Mouse (Mus musculus) granulocyte monocyte progenitor cell, adult 5-6 weeks (primary cell): ENCODE data around the gene Vezf1. TPM values are rescaled to one million over a fixed set of nuclear protein-coding genes. Genes with fewer than 3 reads are reported as not detected.

Experiments used
- ATAC-seq: replicated peaks from 2 replicates; pipeline ENCODE4 v1.8.0; 2016; ENCODE audit warnings: mild to moderate bottlenecking, moderate TSS enrichment, inconsistent platforms; ENCODE audit not compliant: poor library complexity, severe bottlenecking
- total RNA-seq, 2 experiments: library from RNA; stranded (forward) in 1 of 2; stranded (reverse) in 1 of 2; fragments of 200-712, 200-1000 nt in 1 of 2; fragments of >200 nt in 1 of 2; fragmentation: Nextera tagmentation in 1 of 2; gene quantifications; 2 replicates each; pipeline ENCODE4 v1.2.3; 2014 to 2017

The Vezf1 gene
- total RNA-seq, 2 experiments from 2014 or later: 15.8 to 32.0 TPM

DNA sequence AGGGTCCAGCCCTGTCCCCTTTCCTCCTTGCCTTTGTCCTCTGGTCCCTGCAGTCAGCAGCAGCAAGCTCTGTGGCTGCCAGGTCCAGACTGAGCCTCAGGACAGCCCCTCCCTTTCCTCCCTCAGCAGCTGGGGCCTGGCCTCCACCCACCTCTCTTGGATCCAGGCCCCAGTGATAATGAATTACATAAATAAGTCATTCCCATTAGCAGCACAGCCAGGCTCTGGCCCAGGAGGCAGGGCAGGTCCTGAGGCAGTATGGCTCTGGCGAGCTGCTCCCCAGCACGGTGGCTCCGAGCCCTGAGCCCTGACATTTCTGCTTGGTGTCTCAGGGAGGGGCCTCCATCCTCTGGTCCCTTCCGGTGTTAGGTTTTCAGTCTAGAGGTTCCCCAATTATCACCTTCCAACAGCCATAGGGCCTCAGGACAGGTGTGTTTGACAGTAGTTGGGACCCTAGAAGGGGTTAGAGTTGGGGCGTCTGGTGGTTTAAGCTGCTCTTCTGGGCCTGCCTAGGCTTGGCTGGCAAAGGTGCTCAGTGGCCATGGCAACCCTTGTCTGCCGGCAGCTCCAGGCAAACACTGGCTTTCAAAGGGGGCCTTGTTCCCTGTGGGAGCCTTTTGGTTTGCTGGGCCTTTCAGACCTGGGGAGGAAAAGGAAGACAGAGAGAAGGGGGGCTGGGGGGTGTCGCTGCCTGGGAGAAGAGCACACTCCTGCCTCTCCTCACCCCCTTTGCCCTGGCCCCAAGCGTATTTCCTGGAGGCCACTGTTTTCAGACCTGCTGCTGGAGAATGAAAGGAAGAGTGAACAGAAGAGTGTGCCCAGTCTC, 51.0 kb downstream of the Vezf1 start:
- ATAC-seq: no peak

DNA sequence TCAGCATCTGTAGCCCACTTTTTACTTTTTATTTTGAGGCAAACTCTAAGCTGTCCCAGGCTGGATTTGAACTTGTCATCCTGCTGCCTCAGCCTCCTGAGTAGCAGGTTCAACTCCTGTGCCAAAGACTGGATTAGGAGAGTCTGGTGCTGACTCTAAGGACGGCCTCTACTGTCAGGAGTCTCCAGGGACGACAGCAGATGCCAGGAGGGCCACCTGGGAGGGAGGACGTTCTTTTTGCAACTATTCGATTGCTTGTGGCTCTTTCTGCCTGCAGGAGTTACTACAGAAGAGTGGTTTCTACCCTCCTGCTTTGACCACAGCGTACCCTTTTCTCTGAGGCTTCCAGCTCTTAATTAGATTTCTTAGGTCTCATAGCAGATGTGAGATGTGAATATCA, 54.5 kb downstream of the Vezf1 start:
- no peak for ATAC-seq

DNA sequence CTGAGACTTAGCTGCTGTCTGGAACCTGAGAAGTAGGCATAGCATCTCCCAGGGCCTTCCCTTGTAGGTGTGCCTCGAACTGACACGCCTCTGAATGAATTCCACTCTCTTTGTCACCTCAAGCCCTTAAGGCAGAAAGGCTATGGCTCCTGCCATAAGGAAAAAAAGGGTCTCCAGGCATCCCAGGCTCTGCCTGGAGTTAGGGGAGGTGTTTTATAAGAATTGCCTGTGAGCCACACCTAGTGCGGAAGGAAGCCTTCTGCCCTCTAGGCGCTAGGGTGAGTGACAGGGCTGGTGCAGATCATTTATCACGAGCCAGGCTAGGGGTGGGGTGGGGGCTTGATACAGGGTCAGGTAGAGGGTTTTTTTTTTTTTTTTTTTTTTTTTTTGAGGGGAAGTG, 54.9 kb downstream of the Vezf1 start:
- no peak for ATAC-seq

DNA sequence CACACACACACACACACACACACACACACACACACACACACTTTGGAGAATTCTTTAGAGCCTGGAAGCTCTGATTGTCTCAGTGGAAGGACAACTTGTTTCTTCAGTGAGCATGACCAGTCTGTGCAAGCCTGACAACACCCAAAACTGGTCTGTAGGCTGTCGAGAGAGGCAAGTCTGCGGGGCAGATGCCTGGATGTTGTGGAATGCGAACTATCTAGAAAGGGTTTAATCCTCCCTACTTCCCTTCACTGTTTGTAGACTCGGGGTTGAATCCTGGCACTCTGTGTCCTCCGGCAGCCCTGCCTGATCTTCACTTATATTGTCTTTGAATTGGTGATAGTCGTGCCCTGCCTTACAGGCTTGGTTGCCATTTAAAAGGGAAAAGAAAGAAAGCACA, 55.7 kb downstream of the Vezf1 start:
- no peak for ATAC-seq

DNA sequence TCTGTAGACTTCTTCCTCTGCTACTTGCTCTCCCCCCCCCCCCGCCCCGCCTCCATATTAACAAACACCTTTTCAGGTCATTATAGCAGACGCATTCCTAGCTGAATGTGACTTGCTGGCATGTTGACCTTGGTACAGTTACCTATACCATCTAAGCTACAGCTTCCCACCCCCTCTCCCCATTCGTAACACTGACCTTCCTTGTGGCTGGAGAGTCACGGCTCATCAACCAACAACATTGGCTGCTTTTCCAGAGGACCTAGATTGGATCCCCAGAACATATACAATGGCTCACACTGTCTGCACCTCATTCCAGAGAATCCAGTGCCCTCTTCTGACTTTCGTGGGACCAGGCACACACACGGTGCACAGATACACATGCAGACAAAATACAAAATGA, 57.4 kb downstream of the Vezf1 start:
- ATAC-seq: no peak

DNA sequence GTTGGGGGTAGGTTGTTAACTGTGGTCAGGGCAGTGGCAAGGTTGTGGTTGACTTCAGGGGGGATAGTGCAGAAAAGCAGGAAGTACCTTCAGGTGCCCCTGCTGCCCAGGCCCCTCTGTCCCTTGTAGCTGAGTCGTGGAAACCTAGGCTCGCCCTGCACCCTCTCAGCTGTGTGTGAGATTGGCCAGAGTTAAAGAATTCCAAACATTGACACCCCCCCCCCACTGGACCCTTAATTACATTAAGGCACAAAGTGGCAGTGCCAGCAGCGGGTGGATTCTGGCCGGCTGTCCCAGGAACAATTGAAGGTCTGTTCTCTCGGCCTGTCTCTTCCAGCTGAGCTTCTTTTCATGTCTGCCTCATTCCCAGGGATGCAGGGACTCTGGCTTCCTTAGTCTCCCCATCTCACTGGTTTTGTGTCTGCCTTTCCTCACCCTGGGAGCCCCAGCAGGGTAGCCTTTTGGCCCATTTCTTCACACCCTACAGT, 58.3 kb downstream of the Vezf1 start:
- ATAC-seq: peak; percentile 70

DNA sequence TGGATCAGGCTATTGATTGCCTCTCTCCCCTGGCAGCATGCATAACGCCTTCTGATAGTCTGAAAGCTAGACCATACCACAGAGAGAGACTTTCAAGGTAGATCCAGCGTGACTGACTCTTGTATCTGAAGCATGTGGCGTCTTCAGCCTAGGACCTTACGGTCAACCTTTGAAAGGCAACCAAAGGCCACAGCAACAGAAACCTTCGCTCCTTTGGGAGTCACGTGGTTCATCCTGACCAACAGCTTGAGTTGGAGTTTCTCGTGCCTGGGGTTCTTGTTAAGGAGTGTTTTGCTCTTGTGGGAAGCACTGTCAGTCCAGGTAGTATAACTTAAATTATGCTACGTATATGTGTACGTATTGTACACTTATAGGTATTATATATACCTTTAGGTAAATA, 60.4 kb downstream of the Vezf1 start:
- ATAC-seq: no peak

DNA sequence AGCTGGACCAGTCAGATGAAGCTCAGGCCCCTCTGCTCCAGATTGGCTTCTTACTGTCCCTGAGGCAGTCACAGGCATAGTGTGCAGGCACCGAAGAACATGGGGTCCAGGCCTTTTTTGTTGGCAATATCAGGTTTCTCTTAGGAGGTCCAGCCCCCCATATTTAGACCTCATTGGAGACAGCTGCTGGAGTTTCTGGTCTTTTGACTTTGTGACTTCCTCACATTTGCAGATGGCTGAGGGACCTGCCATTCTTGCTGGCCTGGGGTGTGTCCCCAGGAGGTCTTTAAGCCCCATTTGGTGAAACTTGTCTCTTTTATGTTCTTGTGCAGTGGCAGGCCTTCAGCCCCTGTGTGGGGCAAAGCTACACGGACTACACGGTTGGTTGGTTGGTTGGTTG, 61.2 kb downstream of the Vezf1 start:
- no peak for ATAC-seq

DNA sequence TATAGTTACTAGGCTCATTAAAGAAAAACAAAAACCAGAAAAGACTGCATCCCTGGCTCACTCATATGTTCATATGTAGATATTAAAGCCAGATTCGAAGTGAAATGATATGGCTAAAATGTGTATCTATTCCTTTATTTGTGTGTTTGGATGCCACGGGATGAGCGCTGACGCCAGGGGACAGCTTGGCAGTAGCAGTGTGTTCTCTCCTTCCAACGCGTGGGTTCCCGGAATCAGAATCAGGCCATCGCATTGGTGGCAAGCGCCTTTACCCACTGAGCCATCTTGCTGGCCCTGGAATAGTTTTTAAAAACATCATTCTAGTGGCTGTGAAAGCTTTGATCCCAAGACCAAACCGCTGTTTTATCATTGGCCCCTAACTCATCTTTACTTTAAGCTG, 61.9 kb downstream of the Vezf1 start:
- ATAC-seq: no peak

DNA sequence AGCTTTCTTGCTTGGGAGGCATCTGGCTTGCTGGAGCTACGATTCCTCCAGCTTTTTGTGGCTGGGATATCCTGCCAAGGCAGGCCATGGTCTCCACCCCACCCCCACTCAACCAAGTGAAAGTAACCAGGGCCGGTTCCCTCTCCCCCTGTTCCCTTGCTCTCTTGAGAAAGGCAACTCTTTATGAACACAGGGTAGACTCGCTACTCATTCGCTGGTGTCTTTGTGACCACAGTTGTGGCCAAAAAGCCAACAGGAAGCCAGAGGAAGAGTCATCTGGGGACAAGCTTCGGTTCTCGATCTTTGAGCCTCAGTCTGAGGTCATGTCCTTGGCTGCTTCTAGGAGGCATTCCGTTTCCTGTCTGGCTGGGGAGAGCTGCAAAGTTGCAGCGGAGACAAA, 63.8 kb downstream of the Vezf1 start:
- peak; percentile 98 for ATAC-seq

Other genes with a start within 250 kb of the Vezf1 start
- not detected in 2 replicates for gene Lpo, start 240.0 kb upstream of the Vezf1 start, total RNA-seq (2014; fragmentation: Nextera tagmentation)
- not detected in 2 replicates for gene Lpo, start 240.0 kb upstream of the Vezf1 start, total RNA-seq (2017)
- gene Mks1, start 215.1 kb upstream of the Vezf1 start, total RNA-seq (2014; fragmentation: Nextera tagmentation): 12.5 and 28.4 TPM in 2 replicates
- gene Mks1, start 215.1 kb upstream of the Vezf1 start, total RNA-seq (2017): 3.7 and 10.9 TPM in 2 replicates
- gene Epx, start 192.7 kb upstream of the Vezf1 start, total RNA-seq (2014; fragmentation: Nextera tagmentation): 0.82 TPM in 1 of 2 replicates, not detected in the other
- gene Epx, start 192.7 kb upstream of the Vezf1 start, total RNA-seq (2017): 4.4 and 4.7 TPM in 2 replicates
- gene Olfr462, start 176.0 kb upstream of the Vezf1 start, total RNA-seq (2014; fragmentation: Nextera tagmentation): not detected in 2 replicates
- gene Olfr462, start 176.0 kb upstream of the Vezf1 start, total RNA-seq (2017): not detected in 2 replicates
- not detected in 2 replicates for gene Olfr463, start 170.9 kb upstream of the Vezf1 start, total RNA-seq (2014; fragmentation: Nextera tagmentation)
- not detected in 2 replicates for gene Olfr463, start 170.9 kb upstream of the Vezf1 start, total RNA-seq (2017)
- gene Olfr464, start 147.3 kb upstream of the Vezf1 start, total RNA-seq (2014; fragmentation: Nextera tagmentation): not detected in 2 replicates
- not detected in 2 replicates for gene Olfr464, start 147.3 kb upstream of the Vezf1 start, total RNA-seq (2017)
- gene Dynll2, start 80.7 kb upstream of the Vezf1 start, total RNA-seq (2014; fragmentation: Nextera tagmentation): 20.9 and 24.9 TPM in 2 replicates
- 12.3 and 17.3 TPM in 2 replicates for gene Dynll2, start 80.7 kb upstream of the Vezf1 start, total RNA-seq (2017)
- gene Srsf1, start 20.9 kb upstream of the Vezf1 start, total RNA-seq (2014; fragmentation: Nextera tagmentation): 195 and 201 TPM in 2 replicates
- gene Srsf1, start 20.9 kb upstream of the Vezf1 start, total RNA-seq (2017): 500 and 715 TPM in 2 replicates
- gene Cuedc1, start 29.8 kb downstream of the Vezf1 start, total RNA-seq (2014; fragmentation: Nextera tagmentation): 0.92 and 1.1 TPM in 2 replicates
- gene Cuedc1, start 29.8 kb downstream of the Vezf1 start, total RNA-seq (2017): 1.5 and 1.6 TPM in 2 replicates
- 69.0 and 88.8 TPM in 2 replicates for gene Mrps23, start 136.1 kb downstream of the Vezf1 start, total RNA-seq (2014; fragmentation: Nextera tagmentation)
- 54.9 and 57.7 TPM in 2 replicates for gene Mrps23, start 136.1 kb downstream of the Vezf1 start, total RNA-seq (2017)
- not detected in 2 replicates for gene Ccdc182, start 225.8 kb downstream of the Vezf1 start, total RNA-seq (2014; fragmentation: Nextera tagmentation)
- not detected in 2 replicates for gene Ccdc182, start 225.8 kb downstream of the Vezf1 start, total RNA-seq (2017)